Mouse (Mus musculus): ENCODE measurements around the gene Pnmt. TPM values are rescaled to one million over a fixed set of nuclear protein-coding genes. Genes with fewer than 3 reads are reported as not detected.

Gene Pnmt
- total and polyA plus RNA-seq, 3 experiments = not detected

- ATAC-seq (ENCODE audit: extremely low read depth, insufficient number of reproducible peaks, low FRiP score, poor library complexity, severe bottlenecking) = no peak
- Histone ChIP-seq H3K9me3 (replicated peaks) (no peaks in the 10 kb centered on the region), H3K4me3 (ENCODE audit: low read depth, low read length) (no peak overlapping the region), H3K4me1 (ENCODE audit: insufficient read depth, low read depth, low read length) (peaks cover 11% of the 10 kb centered on the region), H3K27me3 (ENCODE audit: insufficient read depth, low read length) (no peaks in the 10 kb centered on the region), H3K36me3 (replicated peaks) (peaks cover 80% of the 10 kb centered on the region)
- no peak for TF ChIP-seq GATA1 (IDR thresholded peaks at IDR 0.05; ENCODE audit: borderline replicate concordance, low read length)
- TF ChIP-seq GATA2 (IDR thresholded peaks at IDR 0.05; ENCODE audit: borderline replicate concordance, low read depth, low read length) = no peak
- TF ChIP-seq TAL1 (conservative IDR thresholded peaks at IDR 0.05; ENCODE audit: low read depth, low read length) = no peak
- no peak for TF ChIP-seq POLR2AphosphoS5 (IDR thresholded peaks at IDR 0.05; ENCODE audit: insufficient replicate concordance, low read depth, low read length)
- TF ChIP-seq CTCF (IDR thresholded peaks at IDR 0.05; ENCODE audit: low read depth, low read length) = no peak
- no peak for DNase-seq (ENCODE audit: low spot score)
Observed at GRCm38 (mm10) chr11:98367171-98367862, 18.9 kb upstream of the Pnmt start.

DNA sequence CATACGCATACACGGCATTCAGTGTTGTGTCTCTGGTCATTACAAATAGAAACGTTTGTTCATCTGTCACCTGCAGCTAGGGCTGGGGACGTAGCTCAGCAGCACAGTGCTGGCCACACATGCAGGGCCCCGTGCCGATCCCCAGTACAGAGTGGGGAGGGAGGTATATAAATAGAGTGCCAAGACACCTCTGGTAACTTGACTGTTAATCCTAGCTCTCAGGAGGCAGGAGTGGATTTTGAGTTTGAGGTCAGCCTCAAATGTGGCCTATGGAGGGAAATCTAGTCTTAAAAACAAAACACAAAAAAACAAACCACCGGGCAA, 18.4 kb upstream of the Pnmt start:
- Histone ChIP-seq H3K4me1 (ENCODE audit: insufficient read depth, low read depth, low read length) (peaks cover 11% of the 10 kb centered on the region), H3K4me3 (ENCODE audit: low read depth, low read length) (no peak overlapping the region), H3K9me3 (replicated peaks) (no peaks in the 10 kb centered on the region), H3K27me3 (ENCODE audit: insufficient read depth, low read length) (no peaks in the 10 kb centered on the region), H3K36me3 (replicated peaks) (peaks cover 80% of the 10 kb centered on the region)
- DNase-seq (ENCODE audit: low spot score) (no peak), ATAC-seq (ENCODE audit: extremely low read depth, insufficient number of reproducible peaks, low FRiP score, poor library complexity, severe bottlenecking) (no peak)
- TF ChIP-seq GATA1 (IDR thresholded peaks at IDR 0.05; ENCODE audit: borderline replicate concordance, low read length) = no peak
- TF ChIP-seq TAL1 (conservative IDR thresholded peaks at IDR 0.05; ENCODE audit: low read depth, low read length) = no peak
- TF ChIP-seq CTCF (IDR thresholded peaks at IDR 0.05; ENCODE audit: low read depth, low read length) = no peak
- no peak for TF ChIP-seq GATA2 (IDR thresholded peaks at IDR 0.05; ENCODE audit: borderline replicate concordance, low read depth, low read length)
- TF ChIP-seq POLR2AphosphoS5 (IDR thresholded peaks at IDR 0.05; ENCODE audit: insufficient replicate concordance, low read depth, low read length) = no peak

DNA sequence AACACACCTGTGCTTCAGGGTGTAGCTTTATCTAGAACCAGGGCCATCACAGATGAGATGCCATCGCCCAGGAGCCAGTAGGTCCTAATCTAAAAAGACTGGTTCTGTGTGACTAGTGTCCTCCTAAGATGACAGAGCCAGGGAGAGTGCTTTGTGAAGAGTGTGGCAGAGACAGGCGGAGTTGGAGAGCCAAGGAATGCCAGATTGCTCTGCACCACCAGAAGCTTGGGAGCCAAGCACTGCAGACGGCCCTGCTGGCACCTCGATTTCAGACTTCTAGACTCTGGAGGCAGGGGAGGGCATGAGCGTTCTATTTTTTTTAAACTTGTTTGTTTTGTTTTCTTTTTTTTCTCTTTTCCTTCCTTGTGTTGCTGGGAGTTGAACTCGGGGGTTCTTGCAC, 16.9 kb upstream of the Pnmt start:
- DNase-seq (ENCODE audit: low spot score) (no peak), ATAC-seq (ENCODE audit: extremely low read depth, insufficient number of reproducible peaks, low FRiP score, poor library complexity, severe bottlenecking) (no peak)
- peaks cover 78% of the 10 kb centered on the region for H3K36me3 ChIP-seq (replicated peaks)
- no peaks in the 10 kb centered on the region for H3K27me3 ChIP-seq (ENCODE audit: insufficient read depth, low read length)
- TF ChIP-seq POLR2AphosphoS5 (IDR thresholded peaks at IDR 0.05; ENCODE audit: insufficient replicate concordance, low read depth, low read length) (no peak), GATA1 (IDR thresholded peaks at IDR 0.05; ENCODE audit: borderline replicate concordance, low read length) (no peak), GATA2 (IDR thresholded peaks at IDR 0.05; ENCODE audit: borderline replicate concordance, low read depth, low read length) (no peak), CTCF (IDR thresholded peaks at IDR 0.05; ENCODE audit: low read depth, low read length) (no peak), TAL1 (conservative IDR thresholded peaks at IDR 0.05; ENCODE audit: low read depth, low read length) (no peak)
- no peaks in the 10 kb centered on the region for H3K9me3 ChIP-seq (replicated peaks)
- H3K4me1 ChIP-seq (ENCODE audit: insufficient read depth, low read depth, low read length) = peaks cover 11% of the 10 kb centered on the region
- no peak overlapping the region for H3K4me3 ChIP-seq (ENCODE audit: low read depth, low read length)

DNA sequence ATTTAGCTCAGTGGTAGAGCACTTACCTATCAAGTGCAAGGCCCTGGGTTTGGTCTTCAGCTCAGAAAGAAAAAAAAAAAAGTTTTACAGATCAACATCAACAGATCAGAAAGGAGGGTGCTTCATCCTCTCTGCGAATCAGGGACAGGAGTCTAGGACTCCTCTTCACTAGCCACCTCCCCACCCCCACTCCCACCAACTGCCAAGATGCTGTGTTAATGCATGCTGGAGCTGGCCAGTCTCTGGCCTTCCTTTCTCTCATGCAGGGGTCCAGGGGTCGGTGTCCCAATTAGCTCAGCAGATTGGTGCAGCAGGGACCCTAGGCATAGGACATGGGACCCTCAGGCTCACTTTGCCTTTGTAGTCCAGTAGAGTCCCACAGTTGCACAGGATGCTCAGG, 15.7 kb upstream of the Pnmt start:
- Histone ChIP-seq H3K9me3 (replicated peaks) (no peaks in the 10 kb centered on the region), H3K4me1 (ENCODE audit: insufficient read depth, low read depth, low read length) (peaks cover 11% of the 10 kb centered on the region), H3K27me3 (ENCODE audit: insufficient read depth, low read length) (no peaks in the 10 kb centered on the region), H3K36me3 (replicated peaks) (peaks cover 87% of the 10 kb centered on the region), H3K4me3 (ENCODE audit: low read depth, low read length) (no peak overlapping the region)
- TF ChIP-seq POLR2AphosphoS5 (IDR thresholded peaks at IDR 0.05; ENCODE audit: insufficient replicate concordance, low read depth, low read length) (no peak), TAL1 (conservative IDR thresholded peaks at IDR 0.05; ENCODE audit: low read depth, low read length) (no peak), CTCF (IDR thresholded peaks at IDR 0.05; ENCODE audit: low read depth, low read length) (no peak), GATA2 (IDR thresholded peaks at IDR 0.05; ENCODE audit: borderline replicate concordance, low read depth, low read length) (no peak), GATA1 (IDR thresholded peaks at IDR 0.05; ENCODE audit: borderline replicate concordance, low read length) (no peak)
- DNase-seq (ENCODE audit: low spot score) = no peak
- ATAC-seq (ENCODE audit: extremely low read depth, insufficient number of reproducible peaks, low FRiP score, poor library complexity, severe bottlenecking) = no peak

DNA sequence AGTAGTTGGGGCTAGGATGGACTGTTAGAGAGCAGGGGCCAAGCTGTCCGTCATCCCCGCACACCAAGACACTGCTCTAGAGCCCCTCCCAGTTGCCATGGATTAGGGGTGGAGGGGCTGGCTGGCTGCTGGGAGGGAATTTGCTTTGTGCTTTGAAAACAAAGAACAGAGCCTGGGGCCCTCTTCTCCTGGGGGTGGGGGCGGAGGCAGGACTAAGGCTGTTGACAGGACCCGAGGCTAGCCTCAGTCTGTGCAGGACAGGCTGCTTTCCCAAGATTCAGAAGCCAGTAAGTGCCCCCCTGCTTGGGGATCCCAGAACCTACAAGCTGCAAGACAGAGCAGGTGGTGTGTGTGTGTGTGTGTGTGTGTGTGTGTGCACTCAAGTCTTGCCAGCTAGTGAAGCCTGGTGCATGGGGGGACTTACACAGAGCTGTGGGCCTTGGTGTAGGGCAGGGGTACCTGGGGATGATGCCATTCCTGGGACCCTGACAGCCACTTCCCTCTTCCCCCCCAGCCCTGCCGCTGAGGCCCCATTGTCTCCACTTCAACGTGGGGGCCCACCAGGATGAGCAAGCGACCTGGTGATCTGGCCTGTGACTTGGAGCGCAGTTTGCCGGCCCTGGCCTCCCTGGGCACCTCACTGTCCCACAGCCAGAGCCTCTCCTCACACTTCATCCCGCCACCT, 14.6 kb upstream of the Pnmt start:
- no peaks in the 10 kb centered on the region for H3K27me3 ChIP-seq (ENCODE audit: insufficient read depth, low read length)
- H3K9me3 ChIP-seq (replicated peaks) = no peaks in the 10 kb centered on the region
- ATAC-seq (ENCODE audit: extremely low read depth, insufficient number of reproducible peaks, low FRiP score, poor library complexity, severe bottlenecking) = no peak
- H3K4me1 ChIP-seq (ENCODE audit: insufficient read depth, low read depth, low read length) = peaks cover 8% of the 10 kb centered on the region; the same call in 1 of the 2 replicates
- TF ChIP-seq TAL1 (conservative IDR thresholded peaks at IDR 0.05; ENCODE audit: low read depth, low read length) = no peak
- TF ChIP-seq GATA1 (IDR thresholded peaks at IDR 0.05; ENCODE audit: borderline replicate concordance, low read length) = no peak
- TF ChIP-seq GATA2 (IDR thresholded peaks at IDR 0.05; ENCODE audit: borderline replicate concordance, low read depth, low read length) = no peak
- no peak for TF ChIP-seq CTCF (IDR thresholded peaks at IDR 0.05; ENCODE audit: low read depth, low read length)
- TF ChIP-seq POLR2AphosphoS5 (IDR thresholded peaks at IDR 0.05; ENCODE audit: insufficient replicate concordance, low read depth, low read length) = no peak
- peaks cover 87% of the 10 kb centered on the region for H3K36me3 ChIP-seq (replicated peaks)
- H3K4me3 ChIP-seq (ENCODE audit: low read depth, low read length) = no peak overlapping the region
- no peak for DNase-seq (ENCODE audit: low spot score)

- no peaks in the 10 kb centered on the region for H3K27me3 ChIP-seq (ENCODE audit: insufficient read depth, low read length)
- H3K4me1 ChIP-seq (ENCODE audit: insufficient read depth, low read depth, low read length) = peaks cover 8% of the 10 kb centered on the region; the same call in 1 of the 2 replicates
- H3K36me3 ChIP-seq (replicated peaks) = peaks cover 89% of the 10 kb centered on the region
- no peaks in the 10 kb centered on the region for H3K9me3 ChIP-seq (replicated peaks)
- ATAC-seq (ENCODE audit: extremely low read depth, insufficient number of reproducible peaks, low FRiP score, poor library complexity, severe bottlenecking) (no peak), DNase-seq (ENCODE audit: low spot score) (peak; percentile 60)
- TF ChIP-seq GATA1 (IDR thresholded peaks at IDR 0.05; ENCODE audit: borderline replicate concordance, low read length) (no peak), CTCF (IDR thresholded peaks at IDR 0.05; ENCODE audit: low read depth, low read length) (peak; percentile 92), TAL1 (conservative IDR thresholded peaks at IDR 0.05; ENCODE audit: low read depth, low read length) (no peak), POLR2AphosphoS5 (IDR thresholded peaks at IDR 0.05; ENCODE audit: insufficient replicate concordance, low read depth, low read length) (no peak)
- H3K4me3 ChIP-seq (ENCODE audit: low read depth, low read length) = no peak overlapping the region
Observed at GRCm38 (mm10) chr11:98372406-98372805, 13.8 kb upstream of the Pnmt start.

Measured in G1E (cell line).